Mouse (Mus musculus): ENCODE data around the gene Tspan14. TPM values are rescaled to one million over a fixed set of nuclear protein-coding genes. Genes with fewer than 3 reads are reported as not detected.
A peak's percentile ranks its signal among the peaks of the same experiment; 100 is the strongest.

Tspan14 gene
- polyA plus RNA-seq (2014; fragmentation: Nextera tagmentation; extraction: Ambion mirVana): 65.6 and 70.1 TPM in 2 replicates

DNA sequence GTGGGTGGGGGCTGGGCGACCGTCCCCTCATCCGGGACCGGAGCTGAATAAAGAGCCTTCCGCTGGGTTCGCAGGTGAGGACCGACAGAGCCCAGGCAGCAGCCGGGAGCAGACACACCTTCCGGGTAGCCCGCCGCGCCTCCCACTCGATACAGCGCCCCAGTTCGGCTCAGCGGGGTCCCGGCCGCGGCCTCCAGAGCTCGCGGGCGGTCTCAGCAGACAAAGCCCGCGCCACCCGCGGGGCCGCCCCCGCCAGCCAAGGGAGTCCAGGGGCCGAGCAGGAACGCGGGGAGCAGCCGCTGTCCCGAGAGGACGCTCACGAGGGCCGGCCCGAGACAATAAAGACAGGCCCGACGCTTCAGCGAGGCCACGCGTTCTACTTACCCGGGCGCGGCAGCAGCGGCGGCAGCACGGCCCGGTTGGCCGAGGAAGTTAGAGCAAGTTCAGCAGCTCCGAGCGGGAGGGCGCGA, at the start of gene Tspan14:
Gene Tspan14, minus strand, starts transcription at position 416 of the 470 bp plus-strand sequence.
- 0% methylated on average over 40 of the region's 54 CpGs for WGBS
- ATAC-seq (ENCODE audit: low FRiP score) (peak; percentile 56), DNase-seq (ENCODE audit: low spot score) (peak; percentile 36)
- no peaks in the 10 kb centered on the region for H3K9me3 ChIP-seq (ENCODE audit: control insufficient read depth, low read length)
- H3K9ac ChIP-seq: peak within 1 kb of the TSS; percentile 85
- no peaks in the 10 kb centered on the region for H3K27me3 ChIP-seq (ENCODE audit: control insufficient read depth, insufficient read depth, low read length)
- no peaks in the 10 kb centered on the region for H3K36me3 ChIP-seq (replicated peaks; ENCODE audit: control insufficient read depth, insufficient read depth)
- peak within 1 kb of the TSS; percentile 93 for H3K4me3 ChIP-seq (replicated peaks; ENCODE audit: low read length)
- H3K27ac ChIP-seq: peak within 1 kb of the TSS; percentile 77
- peak within 1 kb of the TSS; percentile 89 for H3K4me2 ChIP-seq (replicated peaks)
- peaks cover 29% of the 10 kb centered on the region for H3K4me1 ChIP-seq (replicated peaks; ENCODE audit: control insufficient read depth, insufficient read depth, low read length)

- H3K9ac ChIP-seq: no peak overlapping the region
- H3K9me3 ChIP-seq (ENCODE audit: control insufficient read depth, low read length): no peaks in the 10 kb centered on the region
- DNase-seq (ENCODE audit: low spot score) (no peak), ATAC-seq (ENCODE audit: low FRiP score) (no peak)
- 85% methylated on average over 5 of the region's 5 CpGs for WGBS
- H3K36me3 ChIP-seq (replicated peaks; ENCODE audit: control insufficient read depth, insufficient read depth): no peaks in the 10 kb centered on the region
- no peak overlapping the region for H3K4me3 ChIP-seq (replicated peaks; ENCODE audit: low read length)
- H3K4me2 ChIP-seq (replicated peaks): no peak overlapping the region
- no peak overlapping the region for H3K27ac ChIP-seq
- peaks cover 4% of the 10 kb centered on the region; the same call in 1 of the 2 replicates for H3K4me1 ChIP-seq (replicated peaks; ENCODE audit: control insufficient read depth, insufficient read depth, low read length)
- H3K27me3 ChIP-seq (ENCODE audit: control insufficient read depth, insufficient read depth, low read length): no peaks in the 10 kb centered on the region
These were observed 48.2 kb upstream of the Tspan14 start for GRCm38 (mm10) chr14:41014701-41015240.

- WGBS: 4% methylated on average over 32 of the region's 32 CpGs
- Histone ChIP-seq H3K9me3 (ENCODE audit: control insufficient read depth, low read length) (no peaks in the 10 kb centered on the region), H3K4me2 (replicated peaks) (peak within 1 kb of the TSS; percentile 72), H3K4me3 (replicated peaks; ENCODE audit: low read length) (peak within 1 kb of the TSS; percentile 62), H3K4me1 (replicated peaks; ENCODE audit: control insufficient read depth, insufficient read depth, low read length) (peaks cover 4% of the 10 kb centered on the region; the same call in 1 of the 2 replicates), H3K27me3 (ENCODE audit: control insufficient read depth, insufficient read depth, low read length) (no peaks in the 10 kb centered on the region), H3K9ac (peak within 1 kb of the TSS; percentile 86), H3K27ac (peak within 1 kb of the TSS; percentile 86), H3K36me3 (replicated peaks; ENCODE audit: control insufficient read depth, insufficient read depth) (no peaks in the 10 kb centered on the region)
- peak; percentile 94 for DNase-seq (ENCODE audit: low spot score)
- ATAC-seq (ENCODE audit: low FRiP score): peak; percentile 99
These were observed 47.3 kb upstream of the Tspan14 start, which contains the start of gene Fam213a for GRCm38 (mm10) chr14:41013630-41014613. Fam213a (minus strand) TSS chr14:41013788.

GRCm38 (mm10) chr14:41013143-41013542, 46.5 kb upstream of the Tspan14 start:
- Histone ChIP-seq H3K4me1 (replicated peaks; ENCODE audit: control insufficient read depth, insufficient read depth, low read length) (peaks cover 4% of the 10 kb centered on the region; the same call in 1 of the 2 replicates), H3K4me3 (replicated peaks; ENCODE audit: low read length) (peak overlapping the region; percentile 62), H3K27ac (peak overlapping the region; percentile 86), H3K36me3 (replicated peaks; ENCODE audit: control insufficient read depth, insufficient read depth) (no peaks in the 10 kb centered on the region), H3K9ac (peak overlapping the region; percentile 86), H3K27me3 (ENCODE audit: control insufficient read depth, insufficient read depth, low read length) (no peaks in the 10 kb centered on the region), H3K4me2 (replicated peaks) (peak overlapping the region; percentile 72), H3K9me3 (ENCODE audit: control insufficient read depth, low read length) (no peaks in the 10 kb centered on the region)
- ATAC-seq (ENCODE audit: low FRiP score): no peak
- no peak for DNase-seq (ENCODE audit: low spot score)
- WGBS: 18% methylated on average over 9 of the region's 9 CpGs

DNA sequence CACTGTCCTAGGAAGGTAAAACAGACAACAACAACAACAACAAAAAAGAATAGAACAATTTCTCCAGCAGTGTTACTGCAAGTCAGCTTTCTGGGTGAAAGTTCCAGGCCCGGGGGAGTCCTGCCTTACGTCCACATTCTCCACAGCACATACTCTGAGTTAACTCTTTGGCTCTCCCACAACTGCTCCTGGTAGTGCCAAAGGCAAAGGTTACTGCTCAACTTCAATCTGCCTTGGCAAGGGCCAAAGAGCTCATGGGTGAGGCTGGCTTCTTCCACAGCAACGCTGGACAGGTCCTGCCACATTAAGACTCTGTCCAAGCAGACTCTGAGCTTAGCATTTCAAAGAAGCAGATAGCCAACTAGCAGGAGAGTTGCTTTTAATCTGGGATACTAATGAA, 45.3 kb upstream of the Tspan14 start:
- WGBS: 92% methylated on average over 3 of the region's 3 CpGs
- Histone ChIP-seq H3K9me3 (ENCODE audit: control insufficient read depth, low read length) (no peaks in the 10 kb centered on the region), H3K4me1 (replicated peaks; ENCODE audit: control insufficient read depth, insufficient read depth, low read length) (peaks cover 4% of the 10 kb centered on the region; the same call in 1 of the 2 replicates), H3K4me2 (replicated peaks) (no peak overlapping the region), H3K36me3 (replicated peaks; ENCODE audit: control insufficient read depth, insufficient read depth) (no peaks in the 10 kb centered on the region), H3K9ac (no peak overlapping the region), H3K27me3 (ENCODE audit: control insufficient read depth, insufficient read depth, low read length) (no peaks in the 10 kb centered on the region), H3K4me3 (replicated peaks; ENCODE audit: low read length) (no peak overlapping the region), H3K27ac (no peak overlapping the region)
- no peak for ATAC-seq (ENCODE audit: low FRiP score)
- no peak for DNase-seq (ENCODE audit: low spot score)

DNA sequence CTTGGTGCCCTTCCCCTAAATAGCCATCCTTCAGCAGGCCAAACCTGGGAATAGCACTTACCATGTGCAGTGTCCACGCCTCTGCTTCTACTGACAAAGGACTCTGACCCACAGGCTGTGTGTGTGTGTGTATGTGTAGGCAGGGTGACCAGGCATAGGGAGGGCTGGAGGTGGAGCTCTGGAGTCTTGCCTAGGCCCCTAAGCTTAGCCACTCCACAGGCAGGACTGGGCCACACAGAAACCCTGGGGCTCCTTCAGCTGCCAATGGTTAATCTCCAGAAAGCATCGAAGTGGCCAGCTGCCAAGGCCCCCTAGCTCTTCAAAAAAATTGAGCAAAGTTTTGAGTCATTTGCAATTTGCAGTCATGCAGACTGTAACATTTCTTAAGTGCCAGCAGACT, 41.5 kb upstream of the Tspan14 start:
- H3K4me1 ChIP-seq (replicated peaks; ENCODE audit: control insufficient read depth, insufficient read depth, low read length): peaks cover 16% of the 10 kb centered on the region
- H3K36me3 ChIP-seq (replicated peaks; ENCODE audit: control insufficient read depth, insufficient read depth): no peaks in the 10 kb centered on the region
- no peaks in the 10 kb centered on the region for H3K9me3 ChIP-seq (ENCODE audit: control insufficient read depth, low read length)
- no peak overlapping the region for H3K4me2 ChIP-seq (replicated peaks)
- ATAC-seq (ENCODE audit: low FRiP score) (peak; percentile 36; the same call in 1 of the 2 replicates), DNase-seq (ENCODE audit: low spot score) (no peak)
- no peak overlapping the region for H3K4me3 ChIP-seq (replicated peaks; ENCODE audit: low read length)
- H3K27me3 ChIP-seq (ENCODE audit: control insufficient read depth, insufficient read depth, low read length): no peaks in the 10 kb centered on the region
- no peak overlapping the region for H3K27ac ChIP-seq
- 69% methylated on average over 2 of the region's 2 CpGs for WGBS
- H3K9ac ChIP-seq: no peak overlapping the region

GRCm38 (mm10) chr14:41007641-41008040, 41.0 kb upstream of the Tspan14 start:
- H3K4me3 ChIP-seq (replicated peaks; ENCODE audit: low read length): no peak overlapping the region
- no peak for DNase-seq (ENCODE audit: low spot score)
- 48% methylated on average over 5 of the region's 5 CpGs for WGBS
- no peak overlapping the region for H3K27ac ChIP-seq
- H3K36me3 ChIP-seq (replicated peaks; ENCODE audit: control insufficient read depth, insufficient read depth): no peaks in the 10 kb centered on the region
- H3K27me3 ChIP-seq (ENCODE audit: control insufficient read depth, insufficient read depth, low read length): no peaks in the 10 kb centered on the region
- no peak overlapping the region for H3K4me2 ChIP-seq (replicated peaks)
- peaks cover 13% of the 10 kb centered on the region for H3K4me1 ChIP-seq (replicated peaks; ENCODE audit: control insufficient read depth, insufficient read depth, low read length)
- ATAC-seq (ENCODE audit: low FRiP score): no peak
- H3K9ac ChIP-seq: no peak overlapping the region
- H3K9me3 ChIP-seq (ENCODE audit: control insufficient read depth, low read length): no peaks in the 10 kb centered on the region

DNA sequence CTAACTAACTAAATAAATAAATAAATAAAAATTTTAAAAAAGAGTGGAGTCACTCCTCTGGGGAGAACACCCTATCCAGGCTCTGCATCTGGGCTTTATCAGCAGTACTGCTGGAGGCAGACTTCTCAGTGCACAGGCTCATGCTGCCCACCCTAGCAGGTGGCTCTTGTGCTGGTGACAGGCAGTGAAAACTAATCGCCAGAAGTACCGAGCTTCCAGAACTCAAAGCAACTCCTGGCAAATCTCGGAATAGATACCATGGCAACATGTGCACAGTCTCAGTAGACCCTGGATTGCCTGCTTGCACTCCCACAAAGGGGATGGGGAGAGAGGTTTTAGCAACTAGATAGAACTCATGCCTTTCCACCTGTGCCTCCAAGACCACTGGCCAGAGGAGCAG, 40.3 kb upstream of the Tspan14 start:
- Histone ChIP-seq H3K9me3 (ENCODE audit: control insufficient read depth, low read length) (no peaks in the 10 kb centered on the region), H3K27ac (no peak overlapping the region), H3K9ac (no peak overlapping the region), H3K4me3 (replicated peaks; ENCODE audit: low read length) (no peak overlapping the region), H3K4me1 (replicated peaks; ENCODE audit: control insufficient read depth, insufficient read depth, low read length) (peaks cover 13% of the 10 kb centered on the region), H3K36me3 (replicated peaks; ENCODE audit: control insufficient read depth, insufficient read depth) (0 out of 2 replicates have a peak, but pooled peaks cover 5% of the 10 kb centered on the region), H3K27me3 (ENCODE audit: control insufficient read depth, insufficient read depth, low read length) (no peaks in the 10 kb centered on the region), H3K4me2 (replicated peaks) (no peak overlapping the region)
- WGBS: 37% methylated on average over 3 of the region's 3 CpGs
- DNase-seq (ENCODE audit: low spot score) (no peak), ATAC-seq (ENCODE audit: low FRiP score) (no peak)

DNA sequence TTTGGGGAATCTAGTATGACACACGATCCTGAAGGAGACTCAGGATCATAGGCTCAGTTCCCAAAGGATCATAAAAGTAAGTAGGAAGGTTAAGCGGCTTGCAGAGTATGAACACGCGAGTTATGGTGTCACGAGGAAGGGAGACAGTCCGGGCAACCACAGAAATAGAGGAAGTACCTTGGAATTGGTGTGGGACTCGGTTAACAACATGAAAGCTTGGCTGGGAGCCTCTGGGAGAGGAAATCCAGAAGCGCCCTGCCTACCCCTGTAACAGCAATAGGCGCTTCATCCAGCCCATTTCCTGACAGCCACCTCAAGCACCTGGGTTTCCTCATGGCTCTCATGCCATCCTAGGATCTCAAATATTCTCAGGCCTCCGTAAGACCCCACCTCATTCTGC, 39.7 kb upstream of the Tspan14 start:
- 94% methylated on average over 10 of the region's 10 CpGs for WGBS
- peaks cover 13% of the 10 kb centered on the region for H3K4me1 ChIP-seq (replicated peaks; ENCODE audit: control insufficient read depth, insufficient read depth, low read length)
- H3K9ac ChIP-seq: no peak overlapping the region
- H3K27ac ChIP-seq: no peak overlapping the region
- no peak overlapping the region for H3K4me2 ChIP-seq (replicated peaks)
- DNase-seq (ENCODE audit: low spot score) (no peak), ATAC-seq (ENCODE audit: low FRiP score) (no peak)
- no peaks in the 10 kb centered on the region for H3K9me3 ChIP-seq (ENCODE audit: control insufficient read depth, low read length)
- no peaks in the 10 kb centered on the region for H3K27me3 ChIP-seq (ENCODE audit: control insufficient read depth, insufficient read depth, low read length)
- H3K36me3 ChIP-seq (replicated peaks; ENCODE audit: control insufficient read depth, insufficient read depth): peaks cover 11% of the 10 kb centered on the region
- no peak overlapping the region for H3K4me3 ChIP-seq (replicated peaks; ENCODE audit: low read length)

Data from hindbrain, embryonic 14.5 days (tissue).